Mouse (Mus musculus) 3T3-L1 (cell line): Measurements from ENCODE around the gene Pla2g1b.

ENCODE experiments used
- DNase-seq: peaks from one replicate; pipeline ENCODE4 v3.0.0-alpha.2; 2015; ENCODE audit warnings: low read depth, low spot score

The Pla2g1b gene

DNA sequence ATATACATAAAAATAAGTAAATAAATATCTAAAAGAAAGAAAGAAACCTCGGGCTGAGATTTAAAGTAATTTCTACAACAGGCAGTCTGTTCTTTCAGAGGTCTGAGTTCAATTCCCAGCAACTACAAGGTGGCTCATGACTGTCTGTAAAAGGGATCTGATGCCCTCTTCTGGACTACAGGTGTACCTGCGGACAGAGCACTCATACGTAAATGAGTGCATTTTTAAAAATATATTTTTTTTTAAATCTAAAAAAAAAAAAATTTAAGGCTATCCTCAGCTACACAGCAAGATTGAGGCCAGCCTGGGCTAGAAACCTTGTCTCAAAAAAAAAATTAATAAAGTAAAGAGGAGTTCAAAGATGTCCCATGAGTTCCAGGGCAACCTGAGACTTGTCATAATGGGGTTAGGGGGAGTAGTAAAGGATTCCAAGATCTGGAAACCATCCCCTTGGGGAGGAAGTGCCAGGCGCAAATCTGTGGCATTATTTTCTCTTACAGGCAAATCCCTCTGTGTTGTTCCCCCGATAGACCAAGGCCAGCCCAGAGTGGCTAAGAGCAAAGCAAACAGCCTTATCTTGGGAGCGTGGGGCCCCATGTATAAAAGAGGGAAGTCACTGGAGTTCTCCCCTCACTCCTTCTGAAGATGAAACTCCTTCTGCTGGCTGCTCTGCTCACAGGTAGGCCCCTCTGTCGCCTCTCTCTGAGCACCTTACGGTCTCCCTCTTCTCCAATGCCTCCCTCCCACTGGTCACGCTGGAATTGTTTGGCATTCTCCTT is at the start of gene Pla2g1b:
Gene Pla2g1b, plus strand, starts transcription at position 621 of the 779 bp plus-strand sequence.
- DNase-seq: peak; percentile 52

DNA sequence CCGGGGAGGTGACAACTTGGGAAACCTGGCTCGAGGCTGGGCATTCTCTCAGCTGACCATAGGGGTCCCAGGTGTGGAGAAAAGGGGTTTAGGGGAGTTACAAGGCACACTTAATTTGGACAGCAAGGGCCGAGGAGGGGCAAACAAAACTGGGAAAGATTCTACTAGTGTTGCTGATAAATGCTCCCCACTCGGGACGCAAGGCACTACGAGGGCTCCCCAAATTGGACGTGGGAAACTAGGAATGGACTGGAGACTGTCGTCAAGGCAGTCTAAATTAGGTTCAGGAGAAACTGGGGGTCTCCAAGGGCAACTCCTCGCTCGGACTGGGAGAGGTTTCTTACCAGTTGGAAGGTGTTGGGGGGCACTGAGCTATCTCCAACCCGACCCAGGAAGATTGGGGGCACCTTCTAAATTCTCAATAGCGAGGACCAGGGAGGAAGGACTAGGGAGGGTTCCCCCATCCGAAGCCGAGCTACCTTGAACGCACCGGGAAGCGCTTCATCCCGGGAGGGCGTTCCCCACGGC is 37.2 kb upstream of the Pla2g1b start:
- no peak for DNase-seq

DNA sequence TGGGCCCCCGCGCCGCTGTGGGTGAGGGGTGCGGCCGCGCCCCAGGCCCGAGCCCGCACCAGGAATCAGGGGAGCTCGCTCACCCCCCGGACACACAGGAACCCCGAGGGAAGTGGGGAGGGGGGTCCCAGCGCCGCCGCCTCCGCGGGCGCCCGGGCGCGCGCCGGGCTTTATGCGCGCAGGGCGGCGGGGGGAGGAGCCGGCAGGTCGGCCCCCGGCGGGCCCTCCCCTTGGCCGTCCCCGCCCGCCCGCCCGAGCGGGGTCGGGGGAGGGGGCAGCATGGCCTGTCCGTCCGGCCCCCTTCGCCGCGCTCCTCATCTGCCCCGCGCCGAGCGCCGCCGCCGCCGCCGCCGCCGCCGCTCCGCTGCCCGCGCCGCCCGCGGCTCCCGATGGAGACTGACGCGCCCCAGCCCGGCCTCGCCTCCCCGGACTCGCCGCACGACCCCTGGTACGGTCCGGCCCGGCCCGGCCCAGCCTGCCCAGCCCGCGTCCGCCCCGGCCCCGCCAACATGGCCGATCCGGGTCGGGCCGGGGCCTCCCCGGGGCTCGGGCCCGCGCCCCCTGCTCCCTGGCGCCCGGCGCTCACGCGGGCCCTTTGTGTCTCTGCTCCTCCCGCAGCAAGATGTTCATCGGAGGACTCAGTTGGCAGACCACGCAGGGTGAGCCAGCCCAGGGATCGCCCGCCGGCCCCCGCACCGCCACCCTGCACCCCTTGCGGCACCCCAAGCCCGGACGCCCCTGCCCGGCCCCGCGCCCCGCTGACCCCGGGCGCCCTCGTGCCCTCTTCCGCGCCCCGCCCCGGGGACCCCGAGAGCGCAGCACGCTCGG is 36.5 kb upstream of the Pla2g1b start, which contains the start of gene Msi1:
Gene Msi1, plus strand, starts transcription at position 241 of the 828 bp plus-strand sequence.
- DNase-seq: no peak

DNA sequence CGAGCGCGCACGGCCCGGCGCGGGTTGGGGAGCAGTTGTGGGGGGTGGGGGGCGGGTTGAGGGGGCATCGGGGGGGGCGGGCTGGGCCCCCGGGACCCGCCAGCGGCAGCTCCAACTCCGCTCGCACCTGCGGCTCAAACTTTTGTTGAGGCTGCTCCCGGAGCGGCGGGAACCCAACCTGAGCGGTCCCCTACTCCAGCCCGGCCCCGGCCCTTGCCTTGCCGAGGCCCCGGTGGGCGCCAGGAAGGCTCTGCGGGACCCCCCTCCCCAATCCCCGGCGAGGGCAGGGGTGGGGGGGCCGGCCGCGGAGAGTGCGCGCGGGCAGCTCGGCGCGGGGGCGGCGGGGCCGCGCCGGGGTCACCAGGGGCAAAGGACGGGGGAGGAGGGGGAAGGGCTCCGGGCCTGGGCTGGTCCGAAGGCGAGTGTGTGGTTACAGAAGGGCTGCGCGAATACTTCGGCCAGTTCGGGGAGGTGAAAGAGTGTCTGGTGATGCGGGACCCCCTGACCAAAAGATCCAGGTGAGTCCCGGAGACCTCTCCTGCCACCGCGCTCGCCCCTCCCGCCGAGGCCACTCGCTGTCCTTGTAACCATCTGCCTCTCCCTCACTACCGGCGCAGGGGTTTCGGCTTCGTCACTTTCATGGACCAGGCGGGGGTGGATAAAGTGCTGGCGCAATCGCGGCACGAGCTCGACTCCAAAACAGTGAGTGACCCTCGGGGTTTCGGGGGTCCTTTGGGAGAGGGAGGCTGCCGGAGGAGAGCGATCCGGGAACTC is 35.7 kb upstream of the Pla2g1b start:
- DNase-seq: no peak

DNA sequence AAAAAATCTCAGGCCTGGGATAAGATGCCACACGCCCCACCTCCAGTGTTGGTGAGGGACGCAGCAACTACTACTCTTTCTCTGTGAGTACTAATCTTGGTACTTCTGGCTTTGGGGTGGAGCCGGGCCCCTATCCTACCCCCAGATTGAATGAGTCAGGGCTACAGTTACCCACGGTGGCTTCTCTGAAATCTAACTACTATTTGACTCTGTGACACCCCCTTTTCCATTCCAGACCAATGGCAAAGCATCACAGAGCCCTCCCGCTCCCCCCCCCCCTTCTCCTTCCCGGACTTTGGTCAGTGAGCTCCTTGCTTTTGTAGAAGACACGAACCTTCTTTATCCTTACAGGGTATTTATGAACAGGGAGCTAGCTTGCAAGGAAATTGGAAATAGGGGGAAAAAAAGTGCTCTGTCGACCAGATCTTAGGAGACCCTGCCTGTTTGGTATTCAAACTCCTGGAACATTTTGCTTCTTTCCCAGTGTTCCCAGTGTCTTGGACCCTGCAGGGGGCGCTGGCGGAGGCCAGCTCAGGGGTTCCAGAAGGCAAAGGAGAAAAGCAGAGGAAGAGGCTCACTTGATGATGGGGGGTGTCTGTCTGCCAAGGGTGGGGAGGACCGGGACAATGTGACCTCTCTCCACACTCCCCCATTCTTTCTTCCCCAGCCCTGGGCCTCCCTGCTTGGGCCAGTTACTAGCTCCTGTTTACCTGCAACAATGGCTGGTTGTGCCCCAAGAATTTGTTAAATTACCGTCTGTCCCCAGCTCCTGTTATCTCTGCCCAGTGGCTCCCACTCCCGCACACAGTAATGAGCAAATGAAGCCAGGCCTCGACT is 34.8 kb upstream of the Pla2g1b start:
- DNase-seq: no peak

DNA sequence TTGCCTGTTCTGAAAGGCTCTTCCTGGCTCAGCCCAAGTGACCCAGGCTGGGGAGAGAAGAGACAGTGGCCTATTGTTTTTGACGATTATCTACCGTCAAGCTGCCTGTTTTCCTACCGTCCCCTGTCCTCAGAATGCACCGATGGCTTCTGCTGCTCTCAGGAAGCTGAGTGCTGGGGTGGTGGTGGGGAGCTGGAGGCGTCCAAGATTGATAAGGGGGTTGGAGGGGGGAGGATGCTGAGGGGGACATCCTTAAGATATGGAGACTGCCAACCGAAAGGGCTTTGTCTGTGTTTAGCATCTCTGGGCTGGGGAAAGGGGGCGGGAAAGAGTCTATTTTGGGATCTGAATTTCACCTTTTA is 34.2 kb upstream of the Pla2g1b start:
- DNase-seq: no peak

DNA sequence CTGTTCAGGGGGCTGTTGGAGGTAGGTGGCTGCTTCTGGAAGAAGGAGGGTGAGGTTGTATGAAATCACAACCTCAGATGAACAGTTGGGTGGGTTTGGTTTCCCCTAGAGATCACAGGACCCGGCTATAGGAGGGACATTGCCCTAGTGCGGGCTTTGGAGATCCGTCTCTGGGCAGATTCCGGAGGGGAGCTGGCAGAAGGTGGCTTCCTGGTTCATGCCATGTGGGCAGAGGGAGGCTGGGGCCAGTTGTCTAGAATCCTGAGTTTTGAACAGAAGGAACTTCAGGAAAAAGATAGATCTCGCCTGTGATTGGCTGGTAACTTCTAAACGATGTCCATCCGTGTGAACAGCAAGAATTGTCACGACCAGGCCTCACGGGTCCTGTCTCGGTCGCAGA is 33.7 kb upstream of the Pla2g1b start:
- no peak for DNase-seq

DNA sequence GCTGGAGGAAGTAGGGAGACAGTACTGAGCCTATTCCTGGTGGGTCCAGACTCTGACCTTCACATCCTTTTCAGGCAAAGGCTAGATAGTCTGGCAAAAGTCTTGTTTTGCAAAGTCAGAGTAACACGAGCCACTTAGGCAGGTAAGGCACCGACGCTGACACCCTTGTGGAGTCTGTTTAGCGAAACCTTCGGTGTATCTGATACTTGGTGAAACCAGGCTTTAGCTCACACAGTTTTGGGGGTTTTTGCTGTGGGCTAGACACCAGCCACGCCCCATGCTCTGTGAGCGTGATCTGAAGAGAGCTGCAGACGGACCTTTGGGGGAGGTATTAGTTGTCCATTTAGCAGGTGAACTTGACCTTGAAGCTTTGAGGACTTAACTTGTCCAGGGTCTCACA is 32.9 kb upstream of the Pla2g1b start:
- DNase-seq: no peak

DNA sequence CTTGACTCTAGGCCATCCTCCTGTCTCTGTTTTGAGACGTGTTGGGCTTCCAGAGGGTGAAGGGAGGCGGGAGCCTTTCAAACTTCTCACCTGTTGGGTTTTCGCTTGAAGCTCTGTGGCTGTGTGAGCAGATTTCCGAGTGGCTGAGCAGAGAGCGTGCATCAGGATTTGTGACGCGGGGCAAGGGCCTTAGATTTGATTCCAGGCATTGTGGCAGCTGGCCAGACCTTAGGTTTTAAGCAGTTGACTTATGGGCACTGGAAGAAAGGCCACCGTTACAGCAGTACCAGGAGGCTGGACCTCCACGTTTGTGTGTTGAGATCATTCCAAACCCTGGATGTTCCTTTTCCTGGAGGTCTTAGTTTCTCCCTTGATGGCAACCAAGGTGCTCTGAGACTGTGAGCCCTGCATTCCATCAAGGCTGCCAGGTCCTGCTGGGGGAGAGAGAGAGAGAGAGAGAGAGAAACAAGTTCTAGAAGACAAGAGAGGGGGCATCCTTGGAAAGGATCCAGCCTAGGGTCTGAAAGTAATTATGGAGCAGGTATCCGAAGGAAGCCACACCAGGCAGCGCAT is 31.7 kb upstream of the Pla2g1b start:
- no peak for DNase-seq

DNA sequence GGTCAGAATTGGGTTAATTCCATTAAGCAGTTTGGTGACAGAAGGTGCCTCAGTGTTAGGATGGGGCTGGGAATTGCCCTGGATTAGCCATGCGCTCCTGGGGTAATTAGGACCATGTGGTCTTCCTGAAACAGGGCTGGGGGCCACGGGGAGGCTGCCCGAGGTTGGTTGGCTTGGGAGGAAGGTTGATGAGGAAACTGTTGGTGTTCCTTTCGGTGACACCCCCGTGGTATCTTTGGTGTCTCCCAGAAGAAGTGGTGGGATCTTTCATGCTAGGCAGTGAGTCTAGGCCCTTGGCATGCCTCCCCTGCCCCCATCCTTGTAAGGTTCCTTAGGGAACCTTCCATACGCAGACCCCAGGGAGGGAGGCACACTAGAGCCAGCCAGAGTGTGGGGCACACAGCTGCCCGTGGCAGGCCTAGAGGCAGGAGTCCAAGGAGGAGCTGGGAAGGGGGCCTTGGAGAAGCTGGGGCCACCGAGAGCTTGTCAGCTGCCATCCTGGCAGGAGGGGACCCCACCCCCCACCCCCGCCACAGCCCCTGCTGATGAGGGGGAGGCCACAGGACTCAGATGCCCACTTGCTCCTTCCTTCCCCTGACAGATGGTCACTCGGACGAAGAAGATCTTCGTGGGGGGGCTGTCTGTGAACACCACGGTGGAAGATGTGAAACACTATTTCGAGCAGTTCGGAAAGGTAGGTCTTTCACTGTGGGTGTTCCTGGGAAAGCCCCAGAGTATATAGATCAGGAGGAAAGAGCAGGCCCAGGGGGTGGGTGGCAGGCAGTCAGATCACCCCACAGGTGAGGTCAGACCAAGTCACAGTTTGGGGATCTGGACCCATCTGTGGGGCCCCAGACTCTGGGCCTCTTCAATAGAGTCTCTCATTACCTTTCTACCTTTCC is 31.0 kb upstream of the Pla2g1b start:
- no peak for DNase-seq

DNA sequence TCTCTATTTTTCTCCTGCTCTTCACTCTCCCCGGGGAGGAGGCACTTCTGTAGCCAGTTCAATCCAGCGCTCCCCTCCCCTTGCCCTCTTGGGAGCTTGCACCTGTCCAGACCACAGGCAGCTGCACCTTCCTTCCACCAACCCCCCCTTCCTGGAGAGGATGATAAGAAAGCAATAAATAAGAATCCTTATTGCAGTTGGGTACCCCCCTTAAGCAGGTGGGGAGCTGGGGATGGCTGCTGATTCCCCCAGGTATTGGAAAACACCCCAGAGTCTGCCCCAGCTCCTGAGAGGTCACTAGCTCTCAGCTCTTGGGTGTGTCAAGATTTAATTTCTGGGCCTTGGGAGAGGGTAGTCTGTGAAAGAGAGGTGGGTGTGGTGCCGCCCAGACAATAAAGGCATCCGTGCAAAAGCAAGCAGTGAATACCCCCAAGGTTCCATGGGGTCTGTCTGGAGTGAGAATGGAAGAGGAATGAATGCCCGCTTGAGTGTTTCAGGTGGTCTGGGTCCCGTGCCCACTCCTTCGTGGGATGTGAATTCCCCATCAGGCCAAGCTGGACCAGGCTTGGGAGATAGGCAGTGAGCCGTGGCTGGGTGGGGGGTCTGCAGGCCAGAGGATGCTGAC is 30.2 kb upstream of the Pla2g1b start:
- DNase-seq: no peak

DNA sequence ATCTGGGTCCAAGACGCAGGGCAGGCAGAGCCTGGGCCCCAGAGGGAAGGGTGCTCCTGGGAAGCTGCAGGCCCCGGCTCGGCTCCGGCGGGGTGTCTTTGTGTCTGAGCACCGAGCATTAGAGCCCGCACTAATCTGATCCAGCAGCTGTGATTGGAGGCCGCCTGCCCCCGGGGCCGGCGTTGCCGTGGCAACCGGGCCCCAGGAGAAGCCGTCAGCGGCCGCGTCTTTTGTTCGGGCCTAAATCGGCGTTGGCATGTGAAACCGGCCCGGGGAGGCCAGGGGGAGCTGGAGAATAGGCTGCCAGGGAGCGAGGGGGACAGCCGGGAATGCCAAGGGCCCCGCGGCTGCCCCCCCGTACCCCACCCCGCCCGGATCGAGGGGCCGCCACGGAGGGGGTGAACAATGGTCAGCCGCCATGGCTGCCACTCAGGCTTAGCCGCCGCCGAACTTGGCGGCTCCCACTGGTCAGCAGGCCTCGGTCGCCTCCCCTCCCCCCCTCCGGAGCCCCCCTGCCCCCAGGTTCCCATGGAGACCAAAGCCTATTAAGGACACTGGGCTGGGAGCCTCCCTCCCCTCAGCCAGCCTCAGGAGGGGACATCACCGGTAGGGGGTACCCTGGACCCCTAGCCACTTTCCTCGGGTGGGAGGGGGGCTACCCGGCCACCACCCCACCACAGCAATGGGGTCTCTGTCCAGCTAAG is 29.5 kb upstream of the Pla2g1b start:
- DNase-seq: no peak

DNA sequence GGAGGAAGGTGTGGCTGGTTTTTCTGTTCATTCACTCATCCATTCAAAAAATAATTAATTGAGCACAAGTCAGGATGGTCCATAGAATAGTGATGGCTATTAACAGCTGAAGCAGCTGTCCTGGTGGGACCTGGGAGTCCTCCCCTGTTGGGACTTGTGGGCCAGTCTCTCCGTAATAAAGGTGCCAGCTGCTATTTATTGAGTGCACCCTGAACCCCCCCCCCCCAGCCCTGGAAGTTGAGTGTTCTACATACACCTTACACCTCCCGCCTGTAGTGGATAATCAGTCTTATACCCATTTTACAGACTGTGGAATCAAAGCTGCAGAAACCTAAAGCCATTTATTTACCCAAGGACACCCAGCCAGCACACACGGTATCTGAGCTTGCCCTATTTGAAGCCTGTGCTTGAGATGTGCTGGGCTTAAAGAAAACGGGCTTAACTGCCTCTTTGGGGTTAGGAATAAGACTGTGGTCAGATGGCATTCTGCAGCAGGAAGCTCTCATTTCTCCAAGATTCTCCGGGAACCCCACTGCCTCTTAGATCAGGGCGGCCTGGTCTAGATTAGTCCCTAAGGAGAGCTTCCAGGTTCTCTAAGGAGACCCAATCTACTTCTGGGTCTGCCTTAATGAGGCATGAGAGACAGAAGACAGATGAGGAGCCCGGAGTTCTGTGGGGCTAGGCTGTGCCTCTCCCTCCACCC is 28.7 kb upstream of the Pla2g1b start:
- DNase-seq: no peak

DNA sequence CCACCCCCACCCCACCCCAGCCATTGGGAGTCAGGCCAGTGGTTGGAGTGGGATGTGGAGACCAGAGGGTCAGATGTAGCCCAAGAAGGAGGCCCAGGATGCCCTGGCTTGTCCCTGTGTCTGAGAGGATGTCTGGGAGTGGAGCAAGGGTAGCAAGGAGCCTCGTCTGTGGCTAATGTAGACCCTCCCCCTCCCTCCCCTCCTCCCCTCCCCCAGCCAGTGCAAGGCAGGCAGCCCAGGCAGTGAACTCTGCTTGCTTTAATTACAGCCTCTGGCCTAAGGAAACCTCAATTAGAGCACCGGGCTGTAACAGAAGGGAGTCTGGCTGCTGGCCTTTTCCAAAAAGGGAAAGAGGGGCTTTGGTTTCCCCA is 28.1 kb upstream of the Pla2g1b start:
- DNase-seq: no peak

DNA sequence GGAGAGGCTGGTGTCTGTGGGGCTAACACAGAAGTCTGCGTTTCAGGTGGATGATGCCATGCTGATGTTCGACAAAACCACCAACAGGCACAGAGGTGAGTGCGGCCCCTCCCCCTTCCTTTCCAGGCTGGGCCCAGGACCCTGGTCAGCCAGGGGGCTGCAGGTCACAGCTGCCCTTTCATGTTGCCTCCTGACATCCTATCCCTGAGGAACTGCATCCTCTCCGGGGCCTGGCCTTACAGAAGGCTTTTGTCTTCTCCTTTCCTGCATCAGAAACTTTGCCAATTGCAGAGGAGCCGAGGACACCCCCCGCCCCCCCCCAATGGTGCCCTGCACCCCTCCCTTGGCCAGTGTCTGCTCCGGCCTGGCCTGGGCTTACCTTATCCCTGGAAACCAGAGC is 27.4 kb upstream of the Pla2g1b start:
- DNase-seq: no peak

DNA sequence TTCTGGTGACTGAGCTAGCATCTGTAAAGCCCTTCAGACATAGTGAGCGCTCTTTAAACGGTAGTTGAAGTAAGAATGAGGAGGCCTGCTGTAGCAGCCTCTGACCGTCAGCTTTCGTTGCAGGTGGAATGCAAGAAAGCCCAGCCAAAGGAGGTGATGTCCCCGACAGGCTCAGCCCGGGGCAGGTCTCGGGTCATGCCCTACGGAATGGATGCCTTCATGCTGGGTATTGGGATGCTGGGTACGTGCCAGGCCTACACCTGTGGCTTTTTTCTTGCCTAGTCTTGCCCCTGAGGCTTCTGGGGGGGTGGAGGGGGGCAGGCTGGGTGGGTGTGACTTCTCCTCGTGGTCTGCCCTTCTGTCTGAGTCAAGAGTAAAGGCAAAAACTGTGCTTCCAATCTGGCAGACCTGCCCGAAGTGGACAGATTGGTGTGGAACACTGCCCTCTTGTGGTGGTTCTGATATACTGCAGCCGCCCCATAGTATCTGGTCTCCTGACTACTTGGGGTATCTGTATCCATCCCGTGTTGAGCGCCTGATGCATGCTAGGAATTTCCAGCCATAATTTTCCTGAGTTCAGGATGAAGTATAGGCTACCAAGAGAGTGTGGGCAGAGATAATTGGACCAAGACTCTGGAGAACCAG is 24.7 kb upstream of the Pla2g1b start:
- DNase-seq: peak; percentile 91

DNA sequence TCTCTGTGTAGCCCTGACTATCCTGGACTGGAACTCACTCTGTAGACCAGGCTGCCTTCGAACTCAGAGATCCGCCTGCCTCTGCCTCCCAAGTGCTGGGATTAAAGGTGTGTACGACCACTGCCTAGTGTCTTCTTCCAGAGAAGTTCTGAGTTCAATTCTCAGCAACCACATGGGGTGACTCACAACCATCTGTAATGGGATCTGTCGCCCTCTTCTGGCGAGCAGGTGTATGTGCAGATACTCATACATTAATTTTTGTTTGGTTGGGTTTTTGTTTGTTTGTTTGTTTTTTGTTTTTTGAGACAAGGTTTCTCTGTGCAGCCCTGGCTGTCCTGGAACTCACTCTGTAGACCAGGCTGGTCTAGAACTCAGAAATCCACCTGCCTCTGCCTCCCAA is 23.4 kb upstream of the Pla2g1b start:
- peak; percentile 54 for DNase-seq
